Mouse (Mus musculus) right cerebral cortex, postnatal 36 days (tissue): Measurements from ENCODE around the gene Cdkn2d.
"Not testable (repeated sequence)": the region's sequence is repeated elsewhere in the genome, so short reads cannot be mapped to it uniquely, and the experiment has no call there.

Source experiments
- DNase-seq, 2 experiments: peaks; one replicate each; pipeline ENCODE4 v3.0.0; 2022; ENCODE audit warnings: low spot score in 2 of 2, mixed read lengths in 1 of 2

Cdkn2d gene

GRCm38 (mm10) chr9:21275727-21276126 is 15.5 kb downstream of the Cdkn2d start:
- no peak for DNase-seq

GRCm38 (mm10) chr9:21275013-21275710 is 16.0 kb downstream of the Cdkn2d start:
- DNase-seq: no peak

- DNase-seq: no peak
Measured at GRCm38 (mm10) chr9:21274336-21274735, 16.9 kb downstream of the Cdkn2d start.

- no peak for DNase-seq
Measured at GRCm38 (mm10) chr9:21273520-21274228, 17.5 kb downstream of the Cdkn2d start.

- DNase-seq: no peak
Measured at GRCm38 (mm10) chr9:21273094-21273493, 18.1 kb downstream of the Cdkn2d start.

- DNase-seq: no peak
Measured at GRCm38 (mm10) chr9:21272391-21272790, 18.8 kb downstream of the Cdkn2d start.

- not testable (repeated sequence) for DNase-seq
Measured at GRCm38 (mm10) chr9:21269590-21269989, 21.6 kb downstream of the Cdkn2d start.

GRCm38 (mm10) chr9:21268305-21268704 is 22.9 kb downstream of the Cdkn2d start:
- DNase-seq: no peak

- DNase-seq: no peak
Measured at GRCm38 (mm10) chr9:21266889-21267288, 24.3 kb downstream of the Cdkn2d start.

- no peak for DNase-seq
Measured at GRCm38 (mm10) chr9:21265611-21266010, 25.6 kb downstream of the Cdkn2d start.

GRCm38 (mm10) chr9:21265000-21265561 is 26.1 kb downstream of the Cdkn2d start, which contains the start of gene Atg4d:
Gene Atg4d (plus strand): TSS chr9:21265293.
- peak; percentile 95 to 97 for DNase-seq

GRCm38 (mm10) chr9:21264272-21264999 is 26.8 kb downstream of the Cdkn2d start:
- no peak for DNase-seq

GRCm38 (mm10) chr9:21261831-21262230 is 29.4 kb downstream of the Cdkn2d start:
- no peak for DNase-seq

- no peak for DNase-seq
Measured at GRCm38 (mm10) chr9:21260491-21261040, 30.6 kb downstream of the Cdkn2d start.

GRCm38 (mm10) chr9:21256349-21256748 is 34.9 kb downstream of the Cdkn2d start:
- DNase-seq: not testable (repeated sequence)

GRCm38 (mm10) chr9:21254690-21255089 is 36.5 kb downstream of the Cdkn2d start:
- no peak for DNase-seq

- no peak for DNase-seq
Measured at GRCm38 (mm10) chr9:21251116-21251735, 40.0 kb downstream of the Cdkn2d start.

GRCm38 (mm10) chr9:21250509-21250908 is 40.7 kb downstream of the Cdkn2d start:
- DNase-seq: no peak

- no peak for DNase-seq
Measured at GRCm38 (mm10) chr9:21249629-21250508, 41.3 kb downstream of the Cdkn2d start.

GRCm38 (mm10) chr9:21248326-21248725 is 42.9 kb downstream of the Cdkn2d start, which contains the start of gene S1pr5:
Gene S1pr5 (minus strand): TSS chr9:21248443.
- DNase-seq: no peak
